Mouse (Mus musculus) mature B cell (primary cell): ENCODE results near the gene P4htm.

Experiments used
- in situ Hi-C: fragments of 300-500 bp; cut with MboI; formaldehyde crosslinking; loops from 2 replicates; pipeline ENCODE4 v1.14.3; 2019

Gene P4htm

DNA sequence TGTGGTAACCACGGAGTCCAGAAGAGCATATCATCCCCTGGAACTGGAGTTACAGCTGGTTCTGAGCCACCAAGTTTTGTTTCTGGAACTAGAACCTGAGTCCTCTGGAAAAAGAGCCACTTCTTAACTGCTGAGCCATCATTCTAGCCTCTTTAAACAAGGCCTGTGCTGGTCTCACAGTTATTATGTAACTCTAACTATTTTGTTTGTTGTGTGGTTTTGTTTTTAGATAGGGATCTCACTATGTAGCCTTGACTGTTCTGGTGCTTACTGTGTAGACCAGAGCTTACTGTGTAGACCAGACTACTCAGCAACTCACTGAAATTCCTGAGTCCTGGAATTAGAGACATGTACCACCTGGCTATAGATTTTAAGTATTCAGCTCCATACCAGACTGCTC lies 50.6 kb downstream of the P4htm start:
- in situ Hi-C loops: no loop called here

DNA sequence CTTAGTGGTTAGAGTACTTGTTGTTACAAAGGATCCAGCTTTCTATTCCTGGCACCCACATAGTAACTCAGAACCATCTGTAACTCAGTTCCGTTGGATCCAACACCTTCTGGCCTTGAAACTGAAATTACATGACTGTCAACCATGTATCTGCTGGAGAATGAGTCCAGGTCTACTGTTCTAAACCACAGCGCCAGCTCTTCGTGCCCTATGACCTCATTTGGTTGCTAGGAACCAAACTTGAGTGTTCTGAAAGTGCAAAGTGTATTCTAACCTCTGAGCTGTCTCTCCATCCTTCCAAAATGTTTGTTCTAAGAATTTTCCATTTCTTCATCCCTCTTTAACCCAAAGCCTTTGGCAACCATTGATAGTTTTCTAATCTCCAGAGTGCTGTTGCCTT lies 51.5 kb downstream of the P4htm start:
- in situ Hi-C loops: no loop called here

DNA sequence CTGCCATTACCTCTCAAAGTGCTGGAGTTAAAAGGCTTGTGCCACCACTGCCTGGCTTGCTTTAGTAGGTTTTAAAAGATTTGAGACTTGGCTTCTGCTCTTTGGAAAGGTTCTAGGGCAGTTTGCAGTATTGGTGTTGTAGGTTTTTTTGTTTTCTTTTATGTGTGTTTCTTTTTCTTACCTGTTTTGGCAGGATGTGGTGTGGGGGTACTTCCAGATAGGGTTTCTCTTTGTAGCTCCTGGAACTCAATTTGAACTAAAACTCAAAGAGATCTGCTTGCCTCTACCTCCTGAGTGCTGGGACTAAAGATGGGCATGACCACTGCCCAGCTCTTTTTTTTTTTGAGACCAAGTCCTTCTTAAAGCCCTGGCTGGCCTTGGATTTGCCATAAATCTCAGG lies 56.6 kb downstream of the P4htm start:
- in situ Hi-C loops: no loop called here

DNA sequence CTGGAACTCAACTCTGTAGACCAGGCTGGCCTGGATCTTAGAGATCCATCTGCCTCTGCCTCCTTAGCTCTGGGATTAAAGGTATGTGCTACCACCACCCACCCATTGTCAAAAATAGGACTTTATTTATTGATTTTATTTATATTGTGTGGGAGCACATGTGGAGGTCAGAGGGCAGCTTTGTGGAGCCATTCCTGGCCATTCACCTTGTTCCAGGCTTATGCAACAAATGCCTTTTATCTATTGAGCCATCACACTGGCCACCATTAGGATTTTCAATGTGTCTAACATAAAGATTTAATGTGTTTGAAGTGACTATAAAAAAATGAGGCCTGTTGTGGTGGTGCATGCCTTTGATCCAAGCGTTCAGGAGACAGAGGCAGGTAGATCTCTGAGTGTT lies 66.0 kb downstream of the P4htm start:
- in situ Hi-C loops: no loop called here

DNA sequence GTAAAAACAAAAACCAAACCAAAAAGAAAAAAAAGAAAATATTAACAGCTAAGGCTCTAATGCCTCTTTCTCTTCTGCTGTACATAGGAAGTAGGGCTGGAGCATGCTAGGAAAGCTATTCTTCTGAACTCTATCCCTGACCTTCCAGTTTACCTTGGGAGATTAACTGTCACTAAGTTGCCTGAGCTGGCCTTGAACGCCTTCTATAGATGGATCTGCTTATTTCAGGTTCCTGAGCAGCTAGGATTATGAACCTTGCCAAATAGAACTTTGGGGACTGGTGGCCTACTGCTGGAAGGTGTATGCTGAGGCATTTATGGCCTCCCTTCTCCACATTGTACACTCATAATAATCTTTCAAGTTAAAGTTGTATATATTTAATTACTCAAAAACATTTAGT lies 66.5 kb downstream of the P4htm start:
- in situ Hi-C loops: no loop called here
